Mouse (Mus musculus) thymus, adult 18-20 months (tissue): ENCODE data around the gene Runx2.
A peak's percentile ranks its signal among the peaks of the same experiment; 100 is the strongest.

ENCODE experiments used
- DNase-seq, 2 experiments: peaks; one replicate each; pipeline ENCODE4 v3.0.0; 2022; ENCODE audit warnings: mixed read lengths in 2 of 2

The Runx2 gene

GRCm38 (mm10) chr17:44519356-44519755 lies 295.2 kb downstream of the Runx2 start:
- no peak for DNase-seq

- DNase-seq, result no peak
These were observed 296.4 kb downstream of the Runx2 start for GRCm38 (mm10) chr17:44518156-44518555.

GRCm38 (mm10) chr17:44508198-44508715 lies 306.3 kb downstream of the Runx2 start:
- DNase-seq, result peak; percentile 22 to 44

- DNase-seq, result no peak
These were observed 306.9 kb downstream of the Runx2 start for GRCm38 (mm10) chr17:44507741-44508140.

- no peak for DNase-seq
These were observed 308.1 kb downstream of the Runx2 start for GRCm38 (mm10) chr17:44506524-44506923.

GRCm38 (mm10) chr17:44504794-44505317 lies 309.7 kb downstream of the Runx2 start:
- DNase-seq, result no peak

GRCm38 (mm10) chr17:44502176-44502575 lies 312.4 kb downstream of the Runx2 start:
- DNase-seq, result no peak

GRCm38 (mm10) chr17:44500306-44500899 lies 314.2 kb downstream of the Runx2 start:
- no peak for DNase-seq

GRCm38 (mm10) chr17:44490164-44490794 lies 324.3 kb downstream of the Runx2 start:
- no peak for DNase-seq

DNA sequence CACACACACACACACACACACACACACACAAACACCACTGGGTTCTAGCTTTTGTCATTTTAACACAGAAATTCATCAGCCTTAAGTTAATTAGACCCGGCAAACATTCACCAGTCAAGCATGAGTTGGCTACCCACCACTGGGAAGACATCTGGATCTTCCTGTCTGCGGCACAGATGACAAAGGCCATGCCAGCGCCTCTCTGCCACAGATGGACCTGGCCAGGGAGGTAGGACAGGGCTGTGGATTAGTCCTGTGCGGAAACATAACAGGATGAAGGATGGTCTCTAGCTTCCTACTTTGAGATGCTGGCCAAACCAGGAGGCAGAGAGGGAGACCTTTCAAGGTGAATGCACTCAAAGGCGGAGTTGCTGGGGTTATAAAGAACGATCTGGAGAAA lies 325.3 kb downstream of the Runx2 start:
- no peak for DNase-seq

DNA sequence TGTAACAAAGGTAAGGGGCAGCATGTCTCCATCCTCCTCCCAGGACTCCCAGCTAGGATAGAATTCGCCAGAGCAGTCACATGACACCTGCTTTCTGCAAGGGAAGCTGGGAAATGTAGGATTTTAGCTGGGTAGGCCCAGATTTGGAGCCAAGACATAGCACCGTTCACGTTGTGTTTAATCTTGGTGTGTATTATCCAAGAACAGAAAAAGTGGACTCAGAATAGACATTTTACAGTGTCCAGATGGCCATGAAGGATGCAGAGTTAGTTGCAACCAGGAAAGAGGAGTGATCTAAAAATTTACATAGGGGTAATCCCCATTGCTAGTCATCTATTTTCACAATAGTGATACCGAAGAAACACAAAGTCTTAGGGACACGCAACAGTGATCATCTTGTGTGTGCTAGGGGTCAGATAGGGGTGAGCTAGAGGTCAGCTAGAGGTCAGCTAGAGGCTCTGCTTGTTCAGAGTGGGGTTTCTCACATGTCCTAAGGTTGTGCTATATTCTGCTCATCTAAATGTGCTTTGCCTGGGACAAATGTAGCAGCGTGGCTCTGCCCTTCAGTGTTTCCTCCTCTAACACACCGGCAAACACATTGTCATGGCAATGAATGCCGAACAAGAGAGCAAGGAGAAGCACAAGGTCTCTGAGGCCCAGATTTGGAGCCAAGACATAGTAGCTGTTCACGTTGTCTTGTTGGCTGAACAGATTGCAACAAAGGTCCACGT lies 326.9 kb downstream of the Runx2 start:
- DNase-seq, result no peak

DNA sequence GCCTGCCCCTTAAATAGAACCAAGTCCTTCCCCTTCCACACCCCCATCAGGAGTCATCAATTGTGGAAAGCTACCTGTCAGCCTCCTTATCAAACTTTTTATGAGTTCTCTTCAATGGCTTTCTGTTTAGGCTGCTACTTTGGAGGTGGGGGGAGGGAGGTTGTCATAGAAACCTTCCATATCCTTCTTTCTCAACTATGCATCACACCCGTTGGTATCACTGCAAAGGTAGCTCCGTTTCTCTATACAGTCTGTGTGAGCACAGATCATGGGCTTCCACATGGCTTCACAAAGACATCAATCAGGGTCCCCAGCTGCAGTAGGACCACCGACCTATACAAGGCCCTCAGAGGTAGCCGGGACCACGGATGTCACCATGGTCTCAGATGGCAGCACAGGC lies 329.3 kb downstream of the Runx2 start:
- no peak for DNase-seq

GRCm38 (mm10) chr17:44479918-44480317 lies 334.7 kb downstream of the Runx2 start:
- no peak for DNase-seq

DNA sequence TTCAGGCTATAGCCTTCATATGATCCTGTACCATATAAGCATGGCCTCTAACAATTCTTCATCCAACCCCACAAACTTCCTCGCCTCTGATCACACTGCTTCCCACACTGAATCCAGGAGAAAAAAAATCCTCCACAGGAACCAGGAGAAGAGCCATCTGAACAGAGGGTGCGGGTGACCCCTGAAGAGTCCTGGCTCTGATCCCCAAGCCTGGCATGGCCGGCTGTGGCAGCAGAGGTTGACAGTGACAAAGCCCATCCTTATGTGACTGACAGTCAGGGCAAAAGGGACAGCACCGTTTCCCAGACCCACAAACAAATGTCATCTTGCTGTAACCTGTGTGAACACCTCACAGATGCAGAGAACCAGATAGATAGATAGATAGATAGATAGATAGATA lies 335.1 kb downstream of the Runx2 start:
- no peak for DNase-seq

GRCm38 (mm10) chr17:44475910-44476309 lies 338.7 kb downstream of the Runx2 start:
- DNase-seq, result no peak

DNA sequence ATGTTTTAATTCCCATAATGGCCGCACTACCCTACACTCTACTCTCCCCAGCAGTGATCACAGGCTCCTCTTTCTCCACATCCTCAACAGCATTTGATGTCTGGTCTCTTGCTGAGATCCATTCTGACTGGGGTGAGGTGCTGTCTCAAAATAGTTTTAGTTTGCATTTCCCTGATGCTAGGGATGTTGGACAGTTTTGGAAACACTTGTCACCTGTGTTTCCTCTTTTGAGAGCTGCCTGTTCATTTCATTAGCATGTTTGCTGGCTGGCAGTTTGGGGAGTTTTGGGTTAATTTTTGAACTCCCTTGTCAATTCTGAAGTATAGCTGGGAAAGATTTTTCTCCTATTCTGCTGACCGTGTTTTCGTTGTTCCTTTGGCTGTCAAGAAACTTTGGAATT lies 340.3 kb downstream of the Runx2 start:
- no peak for DNase-seq

GRCm38 (mm10) chr17:44472695-44473094 lies 341.9 kb downstream of the Runx2 start:
- DNase-seq, result no peak

GRCm38 (mm10) chr17:44463679-44464078 lies 350.9 kb downstream of the Runx2 start:
- no peak for DNase-seq

- no peak for DNase-seq
These were observed 354.4 kb downstream of the Runx2 start for GRCm38 (mm10) chr17:44460156-44460555.

DNA sequence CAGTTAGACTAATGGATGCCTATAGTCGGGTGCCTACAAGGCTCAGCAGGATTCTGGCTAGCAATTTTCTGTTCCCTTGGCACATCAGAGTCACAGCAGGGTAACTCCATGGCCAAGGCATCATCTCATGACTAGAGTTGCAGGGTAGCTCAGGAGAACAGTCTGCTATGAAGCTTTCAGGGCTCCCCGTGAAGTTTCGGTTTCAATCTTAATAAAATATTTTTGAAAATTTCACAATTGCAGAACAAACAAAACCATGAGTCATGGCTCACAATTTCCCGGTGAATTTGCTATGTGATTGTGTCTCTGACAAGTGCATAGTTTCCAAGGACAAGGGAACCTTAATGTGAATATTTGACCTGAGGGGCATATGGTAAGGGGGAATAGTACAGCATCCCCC lies 355.6 kb downstream of the Runx2 start:
- no peak for DNase-seq

DNA sequence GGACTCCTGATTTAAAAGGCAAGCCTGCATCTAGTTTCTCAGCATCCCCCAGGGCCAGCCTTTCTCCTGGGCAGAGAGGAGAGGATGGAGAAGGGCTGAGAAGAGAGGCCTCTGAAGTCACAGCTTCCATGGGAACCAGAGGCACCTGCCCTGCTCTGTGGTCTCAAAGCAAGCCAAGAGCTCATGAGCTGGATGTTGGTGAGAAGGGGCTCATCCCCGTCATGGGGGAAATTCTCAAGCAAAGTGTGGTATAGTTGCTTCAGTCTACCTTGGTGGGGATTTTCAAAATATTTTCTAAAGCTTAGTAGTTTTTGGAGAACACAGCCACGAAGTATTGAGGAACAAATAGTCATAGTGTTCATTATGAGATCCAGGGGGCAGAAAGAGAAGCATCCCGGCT lies 357.9 kb downstream of the Runx2 start:
- DNase-seq, result no peak

DNA sequence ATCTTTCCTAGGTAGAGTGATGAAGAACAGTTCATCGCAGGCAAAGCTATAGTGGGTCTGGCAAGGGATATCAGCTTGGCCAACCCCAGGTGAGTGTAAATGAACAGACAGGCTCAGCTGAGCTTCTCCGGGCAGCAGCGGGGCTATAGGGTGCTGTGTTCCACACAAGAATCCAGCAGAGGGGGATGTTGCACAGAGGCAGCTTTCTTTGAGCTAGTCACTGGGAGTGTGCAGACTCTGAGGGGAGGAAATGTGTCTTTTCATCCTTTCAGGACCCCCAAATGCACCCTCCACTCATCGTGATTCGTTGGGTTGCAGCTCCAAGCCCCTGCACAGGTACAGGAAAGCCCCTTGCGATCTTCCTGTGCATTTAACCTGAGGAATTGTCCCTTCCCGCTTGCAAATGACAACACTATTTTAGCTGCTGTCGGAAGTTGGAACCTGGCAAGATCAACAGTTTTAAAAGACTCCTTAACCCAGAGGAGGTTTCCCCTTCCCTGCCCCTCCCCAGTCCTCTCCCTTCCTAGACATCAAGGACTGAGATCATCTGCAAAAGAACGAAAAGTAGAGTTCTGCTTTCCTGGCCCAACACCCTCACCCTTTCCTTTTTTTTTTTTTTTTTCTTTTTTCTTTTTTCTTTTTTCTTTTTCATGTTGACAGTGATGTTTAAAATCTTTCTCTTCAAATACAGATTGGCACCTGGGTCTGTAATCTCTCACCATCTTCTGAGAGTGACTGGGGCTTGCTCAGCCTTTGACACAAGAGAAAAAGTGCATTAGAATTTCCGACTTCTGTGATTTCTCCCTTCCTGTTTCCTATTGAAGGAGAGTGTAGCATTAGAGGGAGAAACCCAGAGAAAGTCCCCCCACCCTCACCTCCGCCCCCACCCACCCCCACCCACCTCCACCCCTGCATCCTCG lies 358.7 kb downstream of the Runx2 start:
- peak; percentile 12 to 35 for DNase-seq
